Mouse (Mus musculus) bone marrow macrophage, adult 2 months (primary cell): ENCODE data around the gene Cmc1.

Experiments used
- CTCF ChIP-seq: IDR thresholded peaks from 2 replicates; pipeline ENCODE4 v1.5.1; 2012; ENCODE audit warnings: low read depth, mild to moderate bottlenecking, low read length, moderate library complexity
- POLR2A ChIP-seq: IDR thresholded peaks from 2 replicates; pipeline ENCODE4 v1.6.1; 2012; ENCODE audit warnings: mild to moderate bottlenecking, low read depth, low read length, borderline replicate concordance

DNA sequence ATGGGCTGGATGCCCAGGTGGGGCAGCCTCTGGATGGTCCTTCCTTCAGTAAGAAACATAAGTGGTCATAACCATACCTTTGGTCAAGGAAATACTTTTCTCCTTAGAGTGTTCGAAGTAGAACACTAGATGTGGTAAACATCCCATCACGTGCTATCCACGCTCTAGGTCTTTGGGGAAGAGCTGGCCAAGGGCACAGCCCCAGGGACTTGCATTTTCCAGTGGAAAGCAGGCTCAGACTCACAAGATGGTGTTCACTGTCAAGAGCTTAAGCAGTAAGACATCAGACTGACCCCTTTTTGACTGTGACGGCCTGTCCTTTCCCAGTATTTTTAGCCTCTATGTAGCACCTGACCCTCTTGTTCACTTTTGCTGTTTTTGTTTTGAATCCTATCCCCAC, 8.2 kb upstream of the Cmc1 start:
- TF ChIP-seq CTCF, result no peak
- TF ChIP-seq POLR2A, result no peak
